Mouse (Mus musculus) left cerebral cortex, adult 18-20 months (tissue): ENCODE results near the gene Ccdc88a. TPM values are rescaled to one million over a fixed set of nuclear protein-coding genes. Genes with fewer than 3 reads are reported as not detected.

Experiments
- DNase-seq, 2 experiments: peaks; one replicate each; pipeline ENCODE4 v3.0.0; 2021 to 2022; ENCODE audit warnings: low spot score in 2 of 2, mixed read lengths in 1 of 2
- long read RNA-seq, 2 experiments: library from polyadenylated mRNA; stranded (forward); transcript quantifications; one replicate each; pipeline ENCODE4 v2.0.0; 2021
- total RNA-seq, 2 experiments: library from RNA; stranded (reverse); gene quantifications; 2 replicates each; pipeline ENCODE4 v1.2.3; 2021

The Ccdc88a gene
- total RNA-seq: 10 to 100 TPM; 54.1 to 55.5 TPM
- long read RNA-seq, experiment 1, partial matches to known transcripts: 4 of 8 reads
- long read RNA-seq, experiment 1, other reads (novel, unspliced or antisense): 3 of 8 reads
- long read RNA-seq, experiment 2, full-length matches to known transcripts: 1 of 3 reads
- long read RNA-seq, experiment 2, partial matches to known transcripts: 1 of 3 reads
- long read RNA-seq, experiment 2, other reads (novel, unspliced or antisense): 1 of 3 reads

GRCm38 (mm10) chr11:29373396-29374273 is at the start of gene Ccdc88a:
Gene Ccdc88a (plus strand): TSS chr11:29373658.
- peak; percentile 97 to 98 for DNase-seq

GRCm38 (mm10) chr11:29335505-29335904 is 38.0 kb upstream of the Ccdc88a start:
- DNase-seq: no peak

DNA sequence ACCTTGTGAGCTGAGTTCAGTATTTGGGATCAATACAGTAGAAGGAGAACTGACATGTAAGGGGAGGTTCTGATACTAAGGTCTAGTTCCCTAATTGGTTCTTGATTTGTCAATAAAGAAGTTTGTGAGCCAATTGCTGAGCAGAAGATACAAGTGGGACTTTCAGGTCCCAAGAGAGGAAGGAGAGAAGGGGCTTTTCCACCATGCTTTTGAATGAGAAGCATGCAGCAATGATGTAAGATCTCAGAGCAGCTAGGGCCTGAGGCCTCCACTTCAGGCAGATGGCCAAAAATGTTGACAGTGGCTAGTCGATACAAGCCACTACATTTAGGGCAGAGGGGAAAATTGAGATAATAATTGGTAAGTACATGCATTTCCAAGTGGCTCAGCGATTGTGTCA is 32.2 kb upstream of the Ccdc88a start:
- DNase-seq: no peak

DNA sequence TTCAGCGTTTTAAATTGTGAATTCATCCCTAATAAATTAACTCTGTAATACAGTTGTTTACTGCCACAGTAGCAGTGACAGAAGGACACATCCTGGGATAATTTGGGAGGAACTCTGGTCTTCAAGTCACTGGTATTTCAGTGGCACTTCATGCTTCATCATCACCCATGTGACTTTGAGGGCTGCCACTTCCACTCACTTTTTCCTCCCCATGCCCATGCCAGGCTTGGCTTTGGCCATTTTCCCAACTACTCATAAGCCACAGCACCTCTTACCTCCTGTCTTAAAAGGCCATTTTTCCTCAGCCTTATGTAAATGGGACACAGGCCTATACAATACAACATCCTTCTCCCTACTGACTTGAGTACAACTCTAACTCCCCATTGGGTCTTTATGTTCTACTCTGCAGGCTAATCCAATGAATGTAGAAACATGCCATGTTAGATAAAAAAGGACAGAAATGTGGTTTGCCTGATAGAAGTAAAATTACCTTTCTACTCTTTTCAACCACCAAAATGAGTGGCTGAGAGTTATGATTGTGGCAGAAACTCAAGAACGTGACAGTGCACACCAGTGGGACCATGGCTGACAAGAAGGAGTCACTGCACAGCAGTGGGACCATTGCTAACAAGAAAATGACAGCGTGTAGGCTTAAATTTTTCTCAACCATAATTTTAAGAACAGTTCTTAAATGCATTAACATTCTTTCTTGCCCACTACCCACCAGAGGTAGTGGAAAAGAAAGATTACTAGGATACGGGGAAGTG is 28.4 kb upstream of the Ccdc88a start:
- no peak for DNase-seq

- no peak for DNase-seq
These were observed 27.7 kb upstream of the Ccdc88a start for GRCm38 (mm10) chr11:29345673-29346286.

DNA sequence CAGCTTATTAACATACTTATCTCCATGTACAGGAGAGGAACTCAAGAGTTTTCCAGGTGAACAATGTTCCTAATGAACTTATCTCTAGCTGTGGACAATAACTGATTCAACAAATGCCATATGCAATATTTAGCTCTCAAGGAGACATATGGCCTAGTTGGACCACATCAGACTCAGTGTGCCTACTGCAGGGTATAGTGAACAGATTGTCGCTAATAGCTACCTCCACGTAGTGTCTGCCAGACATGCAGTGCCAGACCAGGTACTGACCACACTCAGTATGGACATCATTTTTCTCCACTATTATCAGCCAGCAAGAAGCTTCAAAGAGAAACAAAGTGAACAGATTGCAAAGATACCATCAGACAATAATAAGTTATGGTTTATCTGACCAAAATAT is 22.6 kb upstream of the Ccdc88a start:
- DNase-seq: no peak

- no peak for DNase-seq
These were observed 21.2 kb upstream of the Ccdc88a start for GRCm38 (mm10) chr11:29352214-29352613.

- no peak for DNase-seq
These were observed 5.3 kb upstream of the Ccdc88a start for GRCm38 (mm10) chr11:29368161-29368560.

- no peak for DNase-seq
These were observed 435 bp upstream of the Ccdc88a start for GRCm38 (mm10) chr11:29373050-29373395.

GRCm38 (mm10) chr11:29374274-29374656 is 807 bp downstream of the Ccdc88a start:
- peak in 1 of 2 experiments; percentile 16 for DNase-seq

GRCm38 (mm10) chr11:29376635-29377034 is 3.2 kb downstream of the Ccdc88a start:
- no peak for DNase-seq

- DNase-seq: no peak
These were observed 5.3 kb downstream of the Ccdc88a start for GRCm38 (mm10) chr11:29378751-29379150.

- no peak for DNase-seq
These were observed 10.0 kb downstream of the Ccdc88a start for GRCm38 (mm10) chr11:29383493-29383892.

DNA sequence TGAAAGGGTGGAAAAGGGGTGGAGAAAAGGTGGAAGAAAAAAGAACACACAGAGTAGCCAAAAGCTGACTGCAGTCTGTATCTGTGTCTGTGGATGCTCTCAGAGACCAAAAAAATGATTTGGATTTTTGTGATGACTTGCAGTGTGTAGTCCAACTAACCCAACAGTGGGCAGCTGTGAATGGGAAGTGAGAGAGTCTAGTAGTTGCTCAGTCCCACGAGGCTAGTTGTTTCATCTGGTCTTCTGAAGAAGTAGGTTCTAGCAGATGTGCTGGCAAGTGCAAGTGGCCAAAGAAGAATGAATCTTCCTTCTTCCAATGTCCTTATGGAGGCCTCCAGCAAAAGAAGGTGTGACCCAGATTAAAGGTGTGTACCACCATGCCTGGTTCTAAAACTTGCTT is 10.5 kb downstream of the Ccdc88a start:
- no peak for DNase-seq

DNA sequence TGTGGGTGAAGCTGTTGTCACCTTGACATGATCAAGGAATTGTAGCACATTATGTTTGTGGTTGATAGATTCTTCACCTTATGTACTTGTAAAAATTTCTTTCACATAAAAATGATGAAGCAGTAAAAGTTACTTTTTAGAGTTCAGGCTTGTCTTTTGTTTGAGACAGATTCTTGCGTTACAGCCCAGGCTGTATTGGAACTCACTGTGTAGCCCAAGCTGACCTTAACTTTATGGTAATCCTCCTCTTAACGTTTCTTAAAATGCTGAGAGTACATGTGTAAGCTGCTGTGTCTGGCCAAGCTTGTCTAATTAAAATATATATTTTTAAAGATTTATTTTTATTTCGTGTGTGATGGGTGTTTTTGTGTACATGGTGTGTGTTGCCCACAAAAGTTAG is 11.2 kb downstream of the Ccdc88a start:
- no peak for DNase-seq

GRCm38 (mm10) chr11:29389913-29390312 is 16.5 kb downstream of the Ccdc88a start:
- DNase-seq: no peak

- no peak for DNase-seq
These were observed 21.8 kb downstream of the Ccdc88a start for GRCm38 (mm10) chr11:29395135-29395746.

DNA sequence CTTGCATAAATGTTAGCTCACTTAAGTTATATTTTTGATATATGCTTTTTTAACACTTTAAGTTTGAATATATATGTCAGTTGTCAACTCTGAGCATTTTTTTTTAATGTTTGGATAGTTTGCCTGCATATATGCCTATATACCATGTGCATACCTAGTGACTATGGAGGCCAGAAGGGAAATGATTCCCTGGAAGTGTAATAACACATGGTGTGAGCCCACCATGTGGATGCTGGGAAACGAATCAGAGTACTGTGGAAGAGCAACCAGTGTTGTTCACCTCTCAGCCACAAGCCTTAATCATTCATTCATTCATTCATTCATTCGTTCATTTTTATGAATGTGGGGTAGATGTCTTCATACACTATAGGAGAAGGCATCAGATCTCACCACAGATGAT is 26.9 kb downstream of the Ccdc88a start:
- no peak for DNase-seq

GRCm38 (mm10) chr11:29406292-29406691 is 32.8 kb downstream of the Ccdc88a start:
- DNase-seq: no peak

DNA sequence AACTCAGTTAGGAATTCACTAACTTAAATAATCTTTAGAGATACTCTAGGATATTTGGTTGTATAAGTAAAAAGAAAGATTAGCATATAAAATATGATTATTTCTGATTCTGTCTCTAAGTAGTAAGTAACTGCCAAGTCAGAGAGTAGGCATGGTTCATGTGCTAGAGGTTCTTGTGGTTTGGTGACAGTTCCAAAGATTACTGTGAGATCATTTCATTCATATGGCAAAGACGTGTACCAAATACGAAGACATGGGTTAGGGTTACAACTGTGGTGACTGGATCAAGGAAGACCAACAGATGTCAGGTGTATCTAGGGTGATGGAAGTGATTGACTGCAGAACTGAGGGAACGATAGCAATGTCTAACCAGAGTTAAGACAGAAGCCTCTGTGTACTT is 50.0 kb downstream of the Ccdc88a start:
- DNase-seq: no peak

DNA sequence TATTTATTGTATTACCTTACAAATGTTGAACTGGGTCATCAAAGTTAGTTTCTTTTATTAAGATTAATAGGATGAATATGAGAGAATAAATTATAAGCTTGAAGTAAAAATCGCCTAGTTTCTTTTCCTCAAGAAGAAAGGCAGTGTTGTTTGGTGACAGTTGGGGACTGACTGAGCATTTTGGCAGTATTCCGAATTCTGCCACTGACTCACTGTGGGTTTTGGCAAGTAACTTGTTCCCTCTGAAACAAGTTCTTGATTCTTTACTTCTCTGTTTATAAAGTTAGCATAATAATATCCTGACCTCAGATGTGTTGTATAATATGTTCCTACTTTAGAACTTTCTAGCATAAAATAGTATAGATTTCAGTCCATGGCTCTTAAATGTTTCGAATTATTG is 55.3 kb downstream of the Ccdc88a start:
- DNase-seq: peak; percentile 55 to 63
